Mouse (Mus musculus) R1 (cell line): Measurements from ENCODE around the gene Rsrc1.
A peak's percentile ranks its signal among the peaks of the same experiment; 100 is the strongest.

Experiments used
- DNase-seq: peaks from one replicate; pipeline ENCODE4 v3.0.0-alpha.2; 2018; ENCODE audit warnings: low read depth, low spot score

The Rsrc1 gene

DNA sequence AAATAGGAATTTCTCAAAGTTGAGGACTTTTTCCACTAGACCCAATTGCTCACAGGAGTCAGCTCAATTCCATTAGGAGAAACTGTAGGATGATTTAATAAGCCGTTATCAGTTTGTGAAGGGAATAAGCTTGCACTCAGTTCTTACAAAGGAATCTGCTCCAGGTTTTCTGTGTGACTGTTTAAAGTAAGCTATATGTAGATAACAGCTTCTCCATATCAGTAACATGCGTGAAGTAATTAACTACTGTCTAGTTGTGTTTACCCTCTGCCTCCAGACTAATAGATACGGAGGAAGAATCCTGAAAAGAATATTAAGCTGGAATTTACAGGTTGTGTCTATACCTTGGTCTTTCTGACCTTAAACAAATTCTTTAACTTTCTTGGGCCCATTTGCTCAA, 299.1 kb downstream of the Rsrc1 start:
- no peak for DNase-seq

DNA sequence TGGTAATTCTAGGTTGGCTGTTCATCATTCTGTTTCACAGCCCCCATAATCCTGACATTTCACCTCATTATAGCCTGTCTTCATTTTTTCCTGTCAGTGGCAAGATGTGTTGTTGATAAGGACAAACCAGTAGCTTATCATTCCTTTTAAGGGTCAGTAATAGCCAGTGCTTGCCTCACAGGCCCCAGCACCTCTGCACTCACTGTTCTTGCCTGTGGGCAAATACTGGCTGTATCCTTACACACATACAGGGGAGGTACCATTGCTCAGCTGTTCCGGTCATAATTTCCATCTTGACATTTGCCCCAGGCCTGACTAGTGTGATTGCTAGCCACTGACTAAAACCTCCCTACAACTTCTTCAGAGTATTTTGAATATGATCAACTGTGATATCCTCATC, 302.8 kb downstream of the Rsrc1 start:
- DNase-seq = no peak

DNA sequence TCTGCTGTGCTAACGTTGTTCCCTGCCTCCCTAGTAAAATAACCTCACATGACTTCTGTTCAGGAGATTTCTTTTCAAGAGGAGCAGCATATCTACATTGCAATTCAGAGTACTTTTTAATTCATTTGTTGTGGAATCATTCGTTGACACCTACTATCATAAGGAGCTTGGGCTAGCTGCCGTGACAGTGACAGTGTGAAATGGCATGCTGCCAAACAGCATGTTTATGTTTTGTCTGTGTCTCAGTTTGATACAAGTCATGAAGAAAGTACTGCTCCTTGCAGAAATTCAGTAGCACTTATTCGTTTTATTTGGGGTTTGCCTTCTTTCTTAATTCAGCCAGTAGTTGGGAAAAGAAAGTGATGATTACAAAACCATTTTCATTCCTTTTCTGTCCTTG, 303.7 kb downstream of the Rsrc1 start:
- DNase-seq = no peak

DNA sequence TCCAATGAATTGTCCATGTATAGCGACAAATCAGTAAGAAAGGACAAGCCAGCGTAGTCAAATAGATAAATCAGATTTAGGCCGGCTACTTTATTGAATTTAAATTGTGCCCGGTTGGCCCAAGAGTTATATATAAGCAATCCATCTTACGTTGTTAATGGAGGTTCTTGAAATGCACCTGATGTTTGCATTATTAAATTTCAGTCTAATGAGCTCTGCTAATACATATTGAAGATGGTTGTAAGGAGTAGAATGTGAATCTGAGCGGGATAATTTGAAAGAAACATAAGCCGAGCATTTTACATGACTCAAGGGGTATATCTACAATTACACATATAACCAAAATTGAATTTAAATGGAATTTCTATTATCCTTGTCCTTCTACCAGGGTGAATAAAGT, 307.5 kb downstream of the Rsrc1 start:
- DNase-seq = no peak

DNA sequence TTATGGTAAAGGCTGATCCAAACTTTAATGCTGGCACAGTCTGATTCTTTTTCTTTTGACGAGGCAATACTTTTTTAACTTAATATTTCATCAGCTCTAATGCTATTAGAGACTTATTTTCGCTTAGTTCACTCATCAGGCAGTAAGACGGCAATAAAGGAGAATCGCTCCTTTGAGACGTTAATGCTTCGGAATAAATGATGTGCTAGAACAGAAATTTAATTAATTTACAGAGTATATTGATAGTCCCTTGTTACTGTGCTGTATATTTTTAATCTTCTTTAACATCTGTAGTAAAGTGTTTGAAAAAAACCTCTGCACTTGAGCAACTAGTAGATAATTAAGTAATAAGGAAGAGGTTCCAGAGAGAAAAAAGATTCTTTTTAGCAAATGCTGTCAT, 308.3 kb downstream of the Rsrc1 start:
- DNase-seq = no peak

DNA sequence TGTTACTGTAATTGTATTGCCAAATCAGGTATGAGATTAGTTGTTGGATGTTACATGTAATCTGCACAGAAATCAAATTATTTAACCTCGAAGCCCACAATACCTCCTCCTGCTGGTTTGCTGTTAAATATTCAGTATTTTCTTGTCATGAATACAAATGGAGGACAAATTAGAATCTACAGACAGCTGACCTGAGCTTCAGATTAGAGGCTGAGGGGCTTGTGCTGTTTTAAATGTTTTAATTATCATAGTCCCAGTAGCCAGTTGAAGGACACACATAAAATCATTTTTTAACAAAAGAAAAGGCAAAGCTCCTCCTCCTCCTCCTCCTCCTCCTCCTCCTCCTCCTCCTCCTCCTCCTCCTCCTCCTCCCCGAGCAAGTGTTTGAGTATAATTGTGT, 327.5 kb downstream of the Rsrc1 start:
- no peak for DNase-seq

DNA sequence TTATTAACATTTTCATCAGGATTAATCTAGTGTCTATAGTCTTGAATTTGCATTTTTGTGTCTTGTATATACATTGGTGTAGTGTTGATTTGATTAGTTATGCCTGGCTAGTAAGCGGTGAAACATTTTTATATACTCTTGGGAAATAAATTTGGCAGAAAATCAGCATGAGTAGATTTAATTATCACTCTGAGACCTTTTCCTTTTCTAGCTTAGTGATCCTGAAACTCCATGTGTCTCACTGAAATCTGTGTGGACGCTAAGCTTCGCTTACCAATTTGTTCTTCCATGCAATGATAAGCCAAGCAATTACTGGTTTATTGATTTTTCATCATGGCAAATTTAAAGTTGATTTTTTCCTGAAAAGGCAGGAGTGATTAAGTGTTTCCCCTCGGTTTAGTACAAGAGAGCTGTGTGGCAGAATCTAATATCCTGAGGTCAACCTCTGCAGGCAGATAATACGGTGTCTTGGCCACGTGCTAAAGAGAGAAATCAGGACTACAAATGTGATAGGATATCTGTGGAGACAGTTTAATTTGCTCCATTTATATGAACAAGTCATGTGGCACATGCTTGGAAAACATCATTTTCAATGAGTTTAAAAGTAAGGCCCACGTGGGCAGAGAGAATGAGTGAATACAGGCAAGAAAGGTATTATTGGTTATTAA, 328.6 kb downstream of the Rsrc1 start:
- no peak for DNase-seq

DNA sequence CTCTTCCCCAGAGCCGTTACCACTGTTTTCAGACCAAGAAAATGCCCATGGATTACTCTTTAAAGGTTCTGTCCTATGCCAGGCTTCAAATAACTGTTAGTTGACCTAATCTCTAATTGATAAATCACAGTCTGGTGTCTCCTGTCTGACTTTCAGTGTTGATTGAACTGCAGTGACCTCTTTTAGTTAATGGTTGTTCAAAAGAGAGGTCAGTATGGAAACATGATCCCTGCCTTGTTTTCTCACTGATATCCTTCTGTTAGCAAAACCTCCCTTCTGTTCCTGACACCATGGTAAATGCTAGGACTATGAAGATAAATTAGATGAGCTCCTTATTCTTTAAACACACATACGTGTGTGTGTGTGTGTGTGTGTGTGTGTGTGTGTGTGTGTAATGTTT, 330.2 kb downstream of the Rsrc1 start:
- no peak for DNase-seq

DNA sequence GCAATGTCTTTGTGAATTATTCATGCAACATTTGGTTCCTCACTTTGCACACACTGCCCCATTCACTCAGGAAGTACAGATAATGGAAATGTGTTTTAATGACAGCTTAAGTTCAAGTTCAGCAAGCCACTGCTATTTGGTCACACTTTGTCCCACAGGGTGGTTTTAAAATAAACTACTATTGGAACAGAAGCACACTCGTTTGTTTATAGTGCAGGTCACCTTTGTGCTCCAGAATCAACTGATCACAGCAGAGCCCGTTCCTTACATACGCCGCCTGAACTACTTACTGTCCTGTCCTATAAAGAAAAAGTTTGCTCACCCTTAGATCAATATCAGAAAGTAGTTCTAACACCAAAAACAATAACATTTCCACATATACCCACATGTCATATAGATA, 341.2 kb downstream of the Rsrc1 start:
- DNase-seq = no peak

DNA sequence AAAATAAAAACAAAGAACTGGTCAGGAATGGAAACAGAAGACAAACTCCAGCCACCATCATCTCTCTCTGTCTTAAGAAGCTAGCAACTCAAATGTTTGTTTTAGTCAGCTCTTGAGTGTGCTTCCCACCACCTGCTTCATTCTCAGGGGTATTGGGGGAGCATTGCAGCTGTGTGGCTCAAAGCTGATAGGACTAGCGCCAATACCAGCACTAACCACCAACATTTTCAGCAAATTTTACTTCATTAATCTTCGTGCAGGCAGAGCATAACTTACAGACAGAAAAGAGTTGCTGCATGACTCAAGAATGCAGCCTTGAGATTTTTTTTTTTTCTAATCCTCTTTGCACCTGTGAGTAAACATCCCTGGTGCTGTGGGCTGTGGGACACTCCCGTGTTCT, 358.4 kb downstream of the Rsrc1 start:
- no peak for DNase-seq

DNA sequence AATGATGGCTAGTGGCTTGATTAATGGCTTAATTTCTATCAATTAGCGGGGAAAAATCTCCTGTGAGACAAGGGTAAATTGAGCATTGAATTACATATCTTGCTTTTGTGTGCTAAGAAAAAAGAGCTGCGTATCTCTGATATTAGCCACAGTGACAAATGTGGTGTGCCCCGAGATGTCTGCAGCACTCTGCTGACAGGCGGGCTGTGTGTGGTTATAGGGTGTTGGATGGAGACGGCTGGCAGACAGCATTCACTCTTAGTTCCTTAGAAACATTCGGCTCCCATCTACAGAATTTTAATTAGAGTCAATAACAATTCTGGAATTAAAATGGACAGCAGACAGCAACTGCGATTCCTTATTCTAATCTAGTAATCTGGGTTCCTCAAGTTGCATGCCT, 359.7 kb downstream of the Rsrc1 start:
- no peak for DNase-seq

DNA sequence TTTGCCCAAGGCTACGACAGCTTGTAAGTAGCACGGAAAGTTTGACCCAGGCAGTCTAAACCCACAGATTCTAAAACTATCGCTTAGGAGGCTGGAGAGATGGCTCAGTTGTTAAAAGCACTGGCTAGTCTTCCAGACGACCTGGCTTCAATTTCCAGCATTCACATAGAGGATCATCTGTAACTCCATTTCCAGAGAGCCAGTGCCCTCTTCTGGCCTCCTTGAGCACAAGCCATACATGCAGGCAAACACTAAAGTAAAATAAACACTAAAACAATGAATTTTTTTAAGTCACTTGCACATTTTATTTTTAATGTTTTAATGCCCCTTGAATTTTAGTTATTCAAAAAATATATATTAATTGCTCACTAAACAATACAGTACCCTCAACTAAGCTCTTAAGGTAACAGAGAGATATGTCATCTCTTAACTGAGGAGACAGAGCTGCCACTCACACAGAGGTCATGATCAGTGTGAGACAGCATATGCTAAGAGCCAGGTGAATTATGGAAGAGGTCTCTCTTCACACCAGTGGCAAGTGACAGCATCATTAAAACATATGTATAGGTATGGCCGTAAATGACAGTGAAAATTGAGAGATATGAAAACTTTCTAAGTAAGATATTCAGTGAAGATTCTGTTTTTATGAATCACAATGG, 361.9 kb downstream of the Rsrc1 start:
- DNase-seq = peak; percentile 18

DNA sequence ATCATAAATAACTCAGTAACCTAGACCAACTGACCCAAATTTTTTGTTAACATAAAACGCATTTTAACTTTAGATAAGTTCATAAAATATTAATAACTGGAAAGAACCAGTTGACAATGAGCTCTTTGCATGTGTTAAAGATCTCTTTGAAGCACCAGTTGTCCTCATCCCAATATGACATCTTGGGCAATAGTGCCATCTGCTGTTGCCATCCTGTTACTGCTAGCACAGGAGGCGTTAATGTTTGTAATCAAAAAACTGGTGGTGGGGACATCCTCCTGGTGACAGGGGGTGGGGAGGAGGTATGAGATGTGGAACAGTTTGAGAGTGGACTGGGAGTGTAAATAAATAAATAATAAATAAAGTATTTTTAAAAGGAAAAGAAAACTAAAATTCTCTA, 363.4 kb downstream of the Rsrc1 start:
- peak; percentile 59 for DNase-seq

DNA sequence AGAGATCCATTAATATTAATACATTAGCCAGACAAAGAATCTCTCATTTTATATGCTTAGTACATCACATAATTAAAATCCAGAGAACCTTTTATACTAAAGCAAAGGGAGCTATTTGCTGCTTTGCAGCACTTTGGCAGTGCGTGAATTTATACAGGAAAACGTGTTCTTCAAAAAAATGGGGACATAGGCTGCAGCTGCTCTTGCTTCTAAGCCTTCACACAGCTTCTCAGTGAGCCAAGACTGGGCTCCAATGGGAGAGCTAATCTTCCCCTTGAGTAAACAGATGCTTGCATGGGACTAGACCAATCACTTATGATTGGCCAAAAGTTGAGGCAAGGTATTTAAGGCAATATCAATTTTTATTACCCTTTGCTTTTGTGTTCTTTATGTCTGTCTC, 365.5 kb downstream of the Rsrc1 start:
- no peak for DNase-seq

DNA sequence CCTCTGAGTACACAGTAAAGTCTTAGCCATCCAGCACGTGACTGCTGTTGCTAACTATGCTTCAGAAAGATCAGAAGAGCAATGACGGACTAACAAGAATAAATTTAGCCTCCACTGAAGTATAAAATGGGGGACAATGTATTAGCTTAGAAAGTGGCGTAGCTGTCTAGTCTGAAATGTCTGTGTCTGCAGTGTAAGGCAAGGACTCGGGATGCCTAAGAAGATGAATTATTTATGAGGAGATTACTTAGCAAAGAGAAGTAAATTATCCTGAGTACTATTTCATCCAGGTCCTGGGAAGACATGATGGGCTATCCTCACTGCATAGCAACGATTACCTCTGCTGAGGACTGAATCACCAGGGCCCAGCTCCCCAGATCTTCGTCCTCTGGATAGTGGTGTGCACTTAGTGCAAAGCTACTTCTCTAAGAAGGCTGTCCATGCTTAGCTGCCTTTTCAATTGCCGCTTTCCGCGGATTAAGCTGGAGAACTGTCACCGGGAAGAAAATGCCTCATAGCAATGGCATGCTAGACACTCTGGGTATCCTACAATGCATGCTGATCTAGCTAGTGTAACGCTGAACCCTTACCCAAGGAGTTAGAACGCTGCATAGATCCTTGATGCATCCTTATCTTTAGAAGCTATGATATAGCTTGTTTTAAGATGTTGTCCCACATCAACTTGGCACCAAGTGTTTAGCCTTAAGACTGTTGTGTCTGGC, 370.4 kb downstream of the Rsrc1 start:
- no peak for DNase-seq

DNA sequence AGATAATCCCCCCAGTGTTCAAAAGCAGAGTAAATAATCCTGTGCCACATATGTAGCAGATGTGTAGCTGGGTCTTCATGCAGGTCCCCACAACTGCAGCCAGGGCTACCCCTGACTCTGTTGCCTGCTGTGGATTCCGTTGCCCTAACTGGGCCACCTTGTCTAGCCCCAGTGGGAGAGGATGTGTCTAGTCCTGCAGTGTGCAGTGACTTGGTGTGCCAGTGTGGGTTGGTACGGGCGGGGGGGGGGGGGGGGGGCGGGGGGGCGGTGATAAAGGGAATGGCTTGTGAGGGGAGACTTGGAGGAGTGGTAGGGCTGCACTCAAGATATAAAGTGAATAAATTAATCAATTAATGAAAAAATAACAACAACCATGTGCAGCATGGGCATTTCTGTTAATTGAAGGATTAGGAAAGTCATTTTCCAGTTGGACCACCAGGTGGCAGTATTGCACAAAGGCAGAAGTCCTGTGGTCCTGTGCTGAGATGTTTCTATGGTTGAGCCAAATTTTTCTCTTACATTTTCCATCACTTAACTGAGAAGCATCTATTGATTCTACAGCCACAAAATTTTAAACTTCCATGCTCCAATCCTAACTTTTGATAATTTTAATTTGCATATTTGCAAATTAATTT, 371.1 kb downstream of the Rsrc1 start:
- DNase-seq = peak; percentile 53

DNA sequence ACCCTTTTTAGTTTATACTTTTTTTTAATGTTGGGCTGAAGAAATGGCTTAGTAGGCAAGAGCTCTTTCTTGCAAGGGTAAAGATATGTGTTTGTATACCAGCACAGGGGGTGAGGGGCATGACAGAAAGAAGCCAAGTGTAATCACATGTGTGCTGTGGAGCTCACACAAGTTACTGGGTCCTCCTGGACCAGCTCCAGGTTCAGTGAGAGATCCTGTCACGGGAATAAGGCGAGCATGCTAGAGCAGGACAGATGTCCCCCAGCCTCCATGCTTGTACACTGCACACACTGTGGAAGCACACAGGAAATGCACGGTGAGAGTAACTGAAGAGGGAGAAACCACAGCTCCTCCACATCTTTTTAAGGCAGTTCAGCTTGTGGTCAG, 371.6 kb downstream of the Rsrc1 start:
- DNase-seq = no peak

DNA sequence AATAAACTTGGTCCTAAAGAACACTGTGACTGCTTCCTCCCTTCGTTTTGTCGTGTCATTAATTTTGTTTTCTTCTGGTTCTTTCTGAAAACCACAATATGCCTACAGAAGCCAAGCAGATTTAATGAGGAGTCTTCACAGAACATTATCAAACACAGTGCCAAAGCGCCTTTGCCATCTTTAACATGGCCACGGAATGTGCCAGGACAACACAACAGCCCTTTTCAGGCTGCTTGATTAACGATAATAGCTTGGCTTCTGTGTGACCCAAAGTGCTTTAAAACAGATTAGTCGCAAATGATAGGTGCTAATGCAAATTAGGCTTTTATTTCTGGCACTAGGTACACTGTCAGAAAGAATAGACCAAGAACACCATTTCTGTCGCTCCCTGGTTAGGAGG, 377.2 kb downstream of the Rsrc1 start:
- no peak for DNase-seq

DNA sequence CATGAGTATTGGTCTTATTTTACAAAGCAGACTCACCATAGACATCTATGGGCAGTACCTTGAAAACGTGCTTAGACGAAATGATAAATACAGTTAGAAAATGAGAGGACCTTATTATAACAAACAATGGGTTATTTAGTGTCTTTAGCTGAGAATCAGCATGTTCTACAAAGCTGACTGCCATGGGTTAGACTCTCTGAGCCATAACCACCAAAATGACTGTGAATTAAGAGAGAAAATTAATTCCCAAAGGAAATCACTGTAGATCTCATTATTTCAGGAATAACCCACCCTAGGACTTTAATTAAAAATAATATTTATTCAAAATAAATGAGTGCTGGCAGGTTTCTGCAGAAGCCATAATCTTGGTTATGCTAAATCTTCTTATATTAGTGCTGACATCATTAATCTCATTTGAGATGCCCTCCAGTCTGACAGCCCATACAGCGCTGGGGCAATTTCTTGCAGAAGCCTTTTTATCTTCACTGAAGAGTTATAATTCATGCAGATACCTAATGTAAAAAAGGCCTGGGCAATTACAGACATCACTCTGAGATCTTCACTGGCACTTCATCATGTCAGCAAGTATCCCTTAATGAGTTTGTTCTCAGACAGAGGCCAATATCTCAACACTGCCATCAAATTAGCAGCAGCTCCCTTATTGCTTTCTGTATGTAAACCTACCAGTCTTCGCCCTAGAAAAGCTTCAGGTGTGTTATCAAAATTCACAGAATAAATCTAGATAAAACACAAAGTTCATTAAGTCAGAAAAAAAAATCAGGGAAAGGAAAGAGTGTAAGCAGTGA, 385.1 kb downstream of the Rsrc1 start:
- no peak for DNase-seq

DNA sequence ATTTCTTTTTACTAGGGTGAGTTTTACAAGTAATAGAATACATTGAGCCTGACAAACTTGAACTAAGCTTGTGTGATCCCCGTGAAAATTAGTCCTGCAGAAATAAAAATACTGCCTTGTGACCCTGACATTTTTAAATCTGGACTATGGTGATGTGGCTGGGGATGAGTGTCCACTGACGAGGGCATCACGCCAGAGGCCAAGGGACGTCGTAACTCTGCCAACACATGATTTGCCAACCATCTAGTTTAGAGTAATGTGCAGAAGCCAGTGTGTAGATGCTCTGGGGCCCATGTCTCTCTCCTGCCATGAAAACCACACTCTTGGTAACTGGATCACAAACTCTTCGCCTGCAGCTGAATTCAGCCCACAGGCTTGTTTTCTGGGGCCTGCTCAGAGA, 386.3 kb downstream of the Rsrc1 start:
- DNase-seq = no peak

DNA sequence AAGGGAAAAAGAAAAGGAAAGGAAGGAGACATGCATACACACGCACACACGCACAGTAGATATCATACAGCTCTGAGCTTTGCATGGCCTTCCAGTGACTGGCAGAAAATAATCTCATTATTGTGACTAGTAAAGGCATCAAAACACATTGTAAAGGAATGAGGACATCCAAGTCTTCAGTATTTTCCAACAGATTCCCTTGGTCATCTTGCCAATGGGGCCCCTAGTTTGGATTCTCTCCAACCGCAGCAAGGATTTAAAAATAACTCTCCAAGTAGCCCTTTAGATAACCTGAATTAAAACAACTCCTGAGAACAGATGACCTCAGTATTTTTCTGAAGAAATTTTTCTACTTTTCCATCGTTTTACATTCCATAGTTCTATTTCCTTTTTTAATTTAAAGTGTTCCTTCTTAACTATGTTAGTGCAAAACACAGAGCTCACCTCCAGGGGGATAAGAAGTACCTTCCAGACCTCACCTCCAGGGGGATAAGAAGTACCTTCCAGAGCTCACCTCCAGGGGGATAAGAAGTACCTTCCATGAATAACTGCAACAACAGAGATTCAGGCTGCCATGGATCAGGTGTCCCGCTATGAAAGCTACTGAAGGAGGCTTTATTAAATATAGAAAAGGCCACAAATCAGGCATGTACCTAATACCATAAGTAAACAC, 388.4 kb downstream of the Rsrc1 start:
- DNase-seq = peak; percentile 67
